Mouse (Mus musculus) testis, adult 2 months (tissue): ENCODE measurements around the gene Zdhhc21. TPM values are rescaled to one million over a fixed set of nuclear protein-coding genes. Genes with fewer than 3 reads are reported as not detected.

ENCODE experiments used
- H3K27ac ChIP-seq: fragments of 200-500 bp; 2 replicates; pipeline ENCODE4 v1.5.1; 2012; ENCODE audit warnings: low read depth, low read length; ENCODE audit not compliant: control insufficient read depth, insufficient read depth
- H3K27me3 ChIP-seq: fragments of 200-500 bp; 2 replicates; pipeline ENCODE4 v1.6.1; 2012; ENCODE audit warnings: mild to moderate bottlenecking, low read length, moderate library complexity; ENCODE audit not compliant: control insufficient read depth, insufficient read depth
- H3K36me3 ChIP-seq: fragments of 200-500 bp; 2 replicates; pipeline ENCODE4 v1.6.1; 2012; ENCODE audit warnings: mild to moderate bottlenecking, low read length; ENCODE audit not compliant: control insufficient read depth, insufficient read depth
- H3K4me1 ChIP-seq: fragments of 200-500 bp; 2 replicates; pipeline ENCODE4 v1.6.1; 2012; ENCODE audit warnings: low read length; ENCODE audit not compliant: control insufficient read depth, insufficient read depth
- H3K4me3 ChIP-seq: fragments of 200-500 bp; 2 replicates; pipeline ENCODE4 v1.5.1; 2012; ENCODE audit warnings: low read depth, mild to moderate bottlenecking, low read length, moderate library complexity, mixed read lengths; ENCODE audit not compliant: control insufficient read depth
- CTCF ChIP-seq: fragments of 200-500 bp; IDR thresholded peaks from 2 replicates; pipeline ENCODE4 v1.5.1; 2012; ENCODE audit warnings: low read depth, mild to moderate bottlenecking, inconsistent platforms, low read length, moderate library complexity; ENCODE audit not compliant: control insufficient read depth, insufficient read depth, insufficient replicate concordance
- POLR2A ChIP-seq: fragments of 200-500 bp; IDR thresholded peaks from 2 replicates; pipeline ENCODE4 v1.6.1; 2012; ENCODE audit warnings: low read depth, mild to moderate bottlenecking, inconsistent platforms, low read length, moderate library complexity; ENCODE audit not compliant: control insufficient read depth
- polyA plus RNA-seq: library from polyadenylated mRNA; depleted of rRNA; stranded (reverse); fragments of >200 nt; gene quantifications from 2 replicates; pipeline ENCODE4 v1.2.3, GENCODE M21; 2012; rRNA removed

Zdhhc21 gene
- polyA plus RNA-seq, 1 experiment = 5.5 TPM

- H3K4me1 ChIP-seq = no peaks in the 10 kb centered on the region
- H3K36me3 ChIP-seq = no peaks in the 10 kb centered on the region
- H3K27ac ChIP-seq = no peak overlapping the region
- no peak overlapping the region for H3K4me3 ChIP-seq
- TF ChIP-seq POLR2A = no peak
- TF ChIP-seq CTCF = no peak
- no peaks in the 10 kb centered on the region for H3K27me3 ChIP-seq
Observed at GRCm38 (mm10) chr4:82756295-82756626, 103.5 kb downstream of the Zdhhc21 start.

DNA sequence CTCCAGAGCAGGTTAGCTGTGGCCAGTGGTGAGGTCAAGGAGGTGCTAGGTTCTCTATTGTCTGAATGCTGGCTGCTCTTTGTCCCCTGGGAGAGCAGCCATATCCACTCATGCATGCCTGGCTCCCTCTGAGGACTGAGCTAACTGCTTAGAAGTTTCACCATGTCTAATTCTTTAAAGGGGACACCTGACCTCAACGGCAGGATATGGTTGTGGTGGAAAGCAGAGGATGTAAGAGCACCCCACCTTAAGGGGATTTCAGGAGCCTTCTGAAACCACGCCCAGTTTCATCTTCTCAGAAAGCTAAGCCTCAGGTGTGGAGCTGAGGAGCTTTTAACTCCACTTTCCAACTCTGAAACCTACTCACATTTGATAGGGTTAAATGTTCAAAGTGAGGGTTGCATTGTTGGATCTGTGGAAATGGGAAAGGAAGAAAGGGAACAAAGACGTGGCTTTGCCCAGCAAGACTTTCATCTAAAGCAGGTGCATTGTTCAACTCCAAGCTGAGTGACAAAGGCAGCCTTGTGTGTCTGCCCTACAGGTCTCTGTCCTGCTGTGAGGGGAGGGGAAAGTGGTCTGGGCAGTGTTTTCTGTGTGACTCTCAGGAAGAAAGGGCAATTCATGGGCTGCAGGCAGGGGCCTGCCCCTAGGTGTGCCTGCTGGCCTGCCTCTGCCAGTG is 104.0 kb downstream of the Zdhhc21 start:
- Histone ChIP-seq H3K4me1 (no peaks in the 10 kb centered on the region), H3K4me3 (no peak overlapping the region), H3K27ac (no peak overlapping the region), H3K27me3 (no peaks in the 10 kb centered on the region), H3K36me3 (no peaks in the 10 kb centered on the region)
- no peak for TF ChIP-seq CTCF
- no peak for TF ChIP-seq POLR2A

Other genes starting within 250 kb of the Zdhhc21 start
- gene Nfib, start 154.2 kb downstream of the Zdhhc21 start, polyA plus RNA-seq = 1.2 and 1.3 TPM in 2 replicates
- not detected in 2 replicates for gene Cer1, start 25.2 kb upstream of the Zdhhc21 start, polyA plus RNA-seq
- 1.9 and 2.8 TPM in 2 replicates for gene Frem1, start 192.4 kb upstream of the Zdhhc21 start, polyA plus RNA-seq